Mouse (Mus musculus): ENCODE data around the gene Hacd2. TPM values are rescaled to one million over a fixed set of nuclear protein-coding genes. Genes with fewer than 3 reads are reported as not detected.

Hacd2 gene
- polyA plus RNA-seq, 2 experiments, result 52.8 to 62.2 TPM

DNA sequence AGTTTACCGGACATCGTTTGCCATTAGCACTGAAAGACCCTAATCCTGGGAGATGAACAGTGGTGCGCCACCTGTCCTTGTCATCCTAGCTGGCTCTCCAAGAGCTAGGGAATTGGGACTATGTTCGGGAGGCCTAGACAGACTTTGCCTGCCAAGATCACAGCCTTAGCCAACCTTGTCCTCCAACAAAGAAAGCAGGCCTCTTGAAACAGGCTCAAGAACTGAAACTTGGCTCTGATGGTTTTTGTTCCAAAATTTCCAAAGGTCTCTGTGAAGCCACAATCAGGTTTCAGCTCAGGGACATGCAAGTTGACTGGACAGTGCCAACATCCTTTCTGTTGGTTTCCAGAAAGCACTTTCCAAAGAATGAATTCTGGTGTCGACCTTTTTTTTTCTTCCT, 29.4 kb upstream of the Hacd2 start:
- Histone ChIP-seq H3K4me3 (replicated peaks; ENCODE audit: low read length) (no peak overlapping the region), H3K27me3 (ENCODE audit: control insufficient read depth, insufficient read depth, low read length) (no peaks in the 10 kb centered on the region; the same call in 1 of the 2 replicates), H3K4me2 (replicated peaks; ENCODE audit: low read depth, low read length, severe bottlenecking) (no peak overlapping the region), H3K4me1 (ENCODE audit: control insufficient read depth, insufficient read depth, low read length) (peaks cover 12% of the 10 kb centered on the region), H3K9me3 (ENCODE audit: control insufficient read depth, low read length) (no peaks in the 10 kb centered on the region), H3K9ac (ENCODE audit: low read depth, low read length, severe bottlenecking) (no peak overlapping the region), H3K27ac (replicated peaks; ENCODE audit: low read depth, low read length) (no peak overlapping the region), H3K36me3 (ENCODE audit: control insufficient read depth, insufficient read depth, low read length) (no peaks in the 10 kb centered on the region)
- DNase-seq (ENCODE audit: low spot score) (no peak), ATAC-seq (ENCODE audit: low FRiP score, low read depth) (no peak)
- TF ChIP-seq POLR2A (IDR thresholded peaks at IDR 0.05; ENCODE audit: borderline replicate concordance, extremely low read depth, insufficient read depth, insufficient read length), result no peak
- 89% methylated on average over 5 of the region's 5 CpGs for WGBS

DNA sequence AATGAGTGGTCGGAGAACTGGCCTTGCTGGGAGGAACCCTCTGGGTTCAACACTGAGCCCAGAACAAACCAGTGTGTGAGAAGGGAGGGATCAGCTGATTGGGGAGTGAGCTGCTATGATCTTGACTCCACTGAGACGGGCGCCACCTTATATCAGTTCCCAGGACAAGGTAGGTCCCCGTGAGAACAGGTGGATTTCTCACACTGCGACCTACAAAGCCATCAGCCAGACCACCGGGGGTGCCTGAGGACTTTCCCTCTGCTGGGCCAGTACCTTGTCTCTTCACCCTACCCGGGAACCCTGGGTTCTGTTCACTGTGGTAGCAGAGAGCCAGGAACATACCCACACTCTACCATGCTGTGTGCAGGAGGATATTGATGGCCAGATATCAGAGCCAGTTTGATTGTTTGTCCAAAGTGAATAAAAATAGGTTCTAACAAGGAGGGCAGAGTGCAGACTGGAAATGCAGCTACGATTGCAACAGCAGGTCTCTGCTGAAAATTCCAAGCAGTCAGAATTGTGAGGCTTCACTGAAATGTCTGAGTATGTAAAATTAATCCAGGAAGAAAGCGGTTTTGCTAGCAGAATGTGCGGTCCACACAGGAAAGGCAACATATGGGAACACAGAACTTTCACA, 28.4 kb upstream of the Hacd2 start:
- H3K4me3 ChIP-seq (replicated peaks; ENCODE audit: low read length), result no peak overlapping the region
- no peaks in the 10 kb centered on the region; the same call in 1 of the 2 replicates for H3K27me3 ChIP-seq (ENCODE audit: control insufficient read depth, insufficient read depth, low read length)
- H3K9ac ChIP-seq (ENCODE audit: low read depth, low read length, severe bottlenecking), result no peak overlapping the region
- no peaks in the 10 kb centered on the region for H3K9me3 ChIP-seq (ENCODE audit: control insufficient read depth, low read length)
- H3K27ac ChIP-seq (replicated peaks; ENCODE audit: low read depth, low read length), result no peak overlapping the region
- ATAC-seq (ENCODE audit: low FRiP score, low read depth) (no peak), DNase-seq (ENCODE audit: low spot score) (no peak)
- WGBS, result 80% methylated on average over 10 of the region's 10 CpGs
- H3K4me1 ChIP-seq (ENCODE audit: control insufficient read depth, insufficient read depth, low read length), result peaks cover 12% of the 10 kb centered on the region
- no peak for TF ChIP-seq POLR2A (IDR thresholded peaks at IDR 0.05; ENCODE audit: borderline replicate concordance, extremely low read depth, insufficient read depth, insufficient read length)
- H3K4me2 ChIP-seq (replicated peaks; ENCODE audit: low read depth, low read length, severe bottlenecking), result no peak overlapping the region
- H3K36me3 ChIP-seq (ENCODE audit: control insufficient read depth, insufficient read depth, low read length), result no peaks in the 10 kb centered on the region

DNA sequence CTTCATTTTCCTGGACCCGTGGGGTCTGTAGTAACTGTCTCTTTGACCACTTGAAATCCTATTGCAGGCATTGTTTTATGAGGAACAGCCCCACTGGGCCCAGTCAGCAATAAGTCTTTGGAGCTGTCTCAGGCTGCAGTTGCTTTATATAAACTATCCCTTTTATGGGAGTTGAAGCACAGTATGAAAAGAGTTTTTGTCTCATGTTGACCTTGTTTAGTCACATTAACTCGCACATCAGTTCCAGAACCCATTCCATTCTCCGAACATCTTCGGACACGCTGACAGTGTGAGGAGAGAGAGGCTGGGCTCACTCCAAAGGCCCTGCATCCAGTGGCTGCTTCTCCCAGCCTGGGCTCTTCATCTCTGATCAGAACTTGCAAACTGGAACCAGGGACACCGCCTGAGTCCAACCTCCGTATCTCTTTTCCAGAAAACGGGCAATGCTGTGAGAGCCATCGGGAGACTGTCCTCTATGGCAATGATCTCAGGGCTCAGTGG, 27.5 kb upstream of the Hacd2 start:
- no peak for DNase-seq (ENCODE audit: low spot score)

DNA sequence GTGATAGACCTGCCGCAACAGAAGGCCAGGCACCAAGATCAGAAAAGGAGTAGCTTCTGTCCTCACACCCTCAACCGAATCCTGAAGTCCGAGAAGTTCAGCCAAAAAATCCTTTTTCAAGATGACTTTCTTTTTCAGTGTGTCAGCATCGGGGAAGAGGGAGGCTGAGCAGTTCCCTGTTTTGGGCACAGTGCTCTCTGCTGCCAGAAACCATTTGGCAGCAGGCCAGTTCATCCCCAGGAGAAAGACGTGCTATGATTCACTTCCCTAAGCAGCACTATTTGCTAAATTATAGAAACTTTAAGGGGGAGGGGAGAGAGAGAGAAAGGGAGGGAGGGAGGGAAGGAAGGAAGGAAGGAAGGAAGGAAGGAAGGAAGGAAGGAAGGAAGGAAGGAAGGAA, 26.1 kb upstream of the Hacd2 start:
- Histone ChIP-seq H3K9me3 (ENCODE audit: control insufficient read depth, low read length) (no peaks in the 10 kb centered on the region), H3K4me1 (ENCODE audit: control insufficient read depth, insufficient read depth, low read length) (peaks cover 17% of the 10 kb centered on the region), H3K9ac (ENCODE audit: low read depth, low read length, severe bottlenecking) (no peak overlapping the region), H3K27ac (replicated peaks; ENCODE audit: low read depth, low read length) (no peak overlapping the region), H3K27me3 (ENCODE audit: control insufficient read depth, insufficient read depth, low read length) (no peaks in the 10 kb centered on the region), H3K4me2 (replicated peaks; ENCODE audit: low read depth, low read length, severe bottlenecking) (no peak overlapping the region), H3K36me3 (ENCODE audit: control insufficient read depth, insufficient read depth, low read length) (no peaks in the 10 kb centered on the region), H3K4me3 (replicated peaks; ENCODE audit: low read length) (no peak overlapping the region)
- TF ChIP-seq POLR2A (IDR thresholded peaks at IDR 0.05; ENCODE audit: borderline replicate concordance, extremely low read depth, insufficient read depth, insufficient read length), result no peak
- WGBS, result 40% methylated on average over 5 of the region's 5 CpGs
- no peak for ATAC-seq (ENCODE audit: low FRiP score, low read depth)
- DNase-seq (ENCODE audit: low spot score), result peak; percentile 74

More for the DNA sequence above, 27.5 kb upstream of the Hacd2 start:
- H3K4me3 ChIP-seq (replicated peaks; ENCODE audit: low read length), result no peak overlapping the region
- H3K27ac ChIP-seq (replicated peaks; ENCODE audit: low read depth, low read length), result no peak overlapping the region
- H3K27me3 ChIP-seq (ENCODE audit: control insufficient read depth, insufficient read depth, low read length), result no peaks in the 10 kb centered on the region; the same call in 1 of the 2 replicates
- ATAC-seq (ENCODE audit: low FRiP score, low read depth), result no peak
- TF ChIP-seq POLR2A (IDR thresholded peaks at IDR 0.05; ENCODE audit: borderline replicate concordance, extremely low read depth, insufficient read depth, insufficient read length), result no peak
- peaks cover 12% of the 10 kb centered on the region for H3K4me1 ChIP-seq (ENCODE audit: control insufficient read depth, insufficient read depth, low read length)
- H3K9ac ChIP-seq (ENCODE audit: low read depth, low read length, severe bottlenecking), result no peak overlapping the region
- H3K9me3 ChIP-seq (ENCODE audit: control insufficient read depth, low read length), result no peaks in the 10 kb centered on the region
- H3K36me3 ChIP-seq (ENCODE audit: control insufficient read depth, insufficient read depth, low read length), result no peaks in the 10 kb centered on the region
- 65% methylated on average over 9 of the region's 9 CpGs for WGBS
- H3K4me2 ChIP-seq (replicated peaks; ENCODE audit: low read depth, low read length, severe bottlenecking), result no peak overlapping the region

DNA sequence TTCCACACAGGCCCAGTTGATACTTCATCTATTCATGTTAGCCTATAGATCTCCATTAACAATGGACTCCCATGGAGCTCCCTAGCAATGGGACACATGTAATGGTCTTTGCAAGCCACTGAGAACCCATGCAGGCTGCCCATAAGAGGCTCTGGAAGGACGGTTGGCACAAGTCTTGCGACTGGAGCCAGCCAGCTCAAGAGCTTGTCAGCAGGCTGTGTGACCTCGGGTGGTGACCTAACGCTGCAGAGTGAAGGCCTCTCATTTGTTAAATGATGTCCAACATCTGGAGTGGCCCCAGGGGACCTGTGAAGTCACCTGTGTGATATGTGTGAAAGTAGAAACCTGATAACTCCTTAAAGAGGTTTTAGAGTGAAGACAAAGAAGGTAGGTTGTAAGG, 25.2 kb upstream of the Hacd2 start:
- WGBS, result 55% methylated on average over 4 of the region's 4 CpGs
- H3K4me2 ChIP-seq (replicated peaks; ENCODE audit: low read depth, low read length, severe bottlenecking), result no peak overlapping the region
- no peak for DNase-seq (ENCODE audit: low spot score)
- H3K4me3 ChIP-seq (replicated peaks; ENCODE audit: low read length), result no peak overlapping the region
- TF ChIP-seq POLR2A (IDR thresholded peaks at IDR 0.05; ENCODE audit: borderline replicate concordance, extremely low read depth, insufficient read depth, insufficient read length), result no peak
- no peaks in the 10 kb centered on the region for H3K36me3 ChIP-seq (ENCODE audit: control insufficient read depth, insufficient read depth, low read length)
- no peak overlapping the region for H3K9ac ChIP-seq (ENCODE audit: low read depth, low read length, severe bottlenecking)
- no peak for ATAC-seq (ENCODE audit: low FRiP score, low read depth)
- H3K4me1 ChIP-seq (ENCODE audit: control insufficient read depth, insufficient read depth, low read length), result peaks cover 18% of the 10 kb centered on the region
- H3K27ac ChIP-seq (replicated peaks; ENCODE audit: low read depth, low read length), result no peak overlapping the region
- H3K9me3 ChIP-seq (ENCODE audit: control insufficient read depth, low read length), result no peaks in the 10 kb centered on the region
- no peaks in the 10 kb centered on the region for H3K27me3 ChIP-seq (ENCODE audit: control insufficient read depth, insufficient read depth, low read length)
